Mouse (Mus musculus): Measurements from ENCODE around the gene Apom.

- TF ChIP-seq ZNF384 (IDR thresholded peaks at IDR 0.05; ENCODE audit: low read depth, low read length) (no peak), ZC3H11A (IDR thresholded peaks at IDR 0.05; ENCODE audit: borderline replicate concordance, low read depth, low read length) (no peak), MAFK (IDR thresholded peaks at IDR 0.05; ENCODE audit: insufficient read depth, low read depth, low read length) (no peak)
These were observed 7.4 kb upstream of the Apom start for GRCm38 (mm10) chr17:35139269-35139668.

Measured in ES-E14 (cell line).